Mouse (Mus musculus) C2C12 (cell line): ENCODE measurements around the gene Gpr35.

ENCODE experiments used
- CTCF ChIP-seq: IDR thresholded peaks from one replicate; pipeline ENCODE4 v1.5.1; 2011; ENCODE audit not compliant: control insufficient read depth, insufficient read depth, insufficient read length
- MAX ChIP-seq: IDR thresholded peaks from one replicate; pipeline ENCODE4 v1.6.1; 2011; ENCODE audit warnings: mild to moderate bottlenecking, control low read depth
- MYOD1 ChIP-seq: IDR thresholded peaks from one replicate; pipeline ENCODE4 v1.6.1; 2011; ENCODE audit warnings: low read depth; ENCODE audit not compliant: control insufficient read depth, insufficient read length
- USF1 ChIP-seq: IDR thresholded peaks from one replicate; pipeline ENCODE4 v1.6.1; 2011; ENCODE audit warnings: low read depth, mild to moderate bottlenecking, control low read depth, moderate library complexity

GRCm38 (mm10) chr1:92903627-92904026 lies 47.0 kb upstream of the Gpr35 start:
- TF ChIP-seq CTCF: no peak
- no peak for TF ChIP-seq USF1
- no peak for TF ChIP-seq MAX
- no peak for TF ChIP-seq MYOD1
